Comparison of ENCODE assay signal across 13 mouse cellular contexts in genomic region chr15:25469185-25469845, GRCm38 (mm10). TPM values are rescaled to one million over a fixed set of nuclear protein-coding genes. Genes with fewer than 3 reads are reported as not detected.
DNase-seq lines count a peak whose midpoint lies in the region; ATAC-seq and TF ChIP-seq lines count a peak whose summit lies in the region.
"Had no signal": no experiment of that assay in that cellular context is flagged by ENCODE, and none has a peak within 500 bp of the region (broad histone marks: within the 10 kb centered on the region; RNA-seq: fewer than 3 reads in every experiment).

No protein-coding gene starts in this region.

- H3K4me1 ChIP-seq in kidney, embryonic 14.5 days (ENCODE audit: control insufficient read depth, insufficient read depth, low read length) = peaks cover 9% of the 10 kb centered on the region
- H3K4me1 ChIP-seq in E14TG2a.4 (replicated peaks; ENCODE audit: low read depth, low read length) = peaks cover 11% of the 10 kb centered on the region; the same call in 1 of the 2 replicates
- 0 out of 2 replicates have a peak, but pooled peaks cover 4% of the 10 kb centered on the region for H3K4me1 ChIP-seq in limb, embryonic 15.5 days
- H3K4me1 ChIP-seq: forebrain, embryonic 13.5 days; midbrain, embryonic 13.5 days had no signal

- WGBS in kidney, embryonic 14.5 days = 29% methylated on average over 16 of the region's 16 CpGs
- WGBS in limb, embryonic 15.5 days = 53% methylated on average over 16 of the region's 16 CpGs

- no peaks in the 10 kb centered on the region for H3K27me3 ChIP-seq in kidney, embryonic 14.5 days (ENCODE audit: control insufficient read depth, insufficient read depth, low read length)
- no peaks in the 10 kb centered on the region; the same call in 1 of the 2 replicates for H3K27me3 ChIP-seq in E14TG2a.4 (ENCODE audit: insufficient read depth, low read length)
- H3K27me3 ChIP-seq in limb, embryonic 15.5 days = no peaks in the 10 kb centered on the region
- H3K27me3 ChIP-seq: forebrain, embryonic 13.5 days; limb, embryonic 13.5 days; midbrain, embryonic 13.5 days had no signal

- peak overlapping the region; percentile 25; the same call in 1 of the 2 replicates for H3K4me2 ChIP-seq in kidney, embryonic 14.5 days (replicated peaks; ENCODE audit: low read depth, low read length)
- no peak overlapping the region for H3K4me2 ChIP-seq in limb, embryonic 15.5 days
- H3K4me2 ChIP-seq: forebrain, embryonic 13.5 days; limb, embryonic 13.5 days; midbrain, embryonic 13.5 days had no signal

- ATAC-seq in kidney, embryonic 14.5 days (ENCODE audit: low FRiP score, low TSS enrichment) = peak; percentile 70
- 0 out of 2 replicates have a peak, but pooled peaks have one; percentile 19 for ATAC-seq in limb, embryonic 15.5 days (ENCODE audit: insufficient number of reproducible peaks, low FRiP score, low TSS enrichment, low read depth)
- no peak for ATAC-seq in megakaryocyte progenitor cell, adult 5-6 weeks (replicated peaks; ENCODE audit: poor library complexity)
- ATAC-seq: forebrain, embryonic 13.5 days; midbrain, embryonic 13.5 days had no signal

- TF ChIP-seq CTCF in E14TG2a.4 (conservative IDR thresholded peaks at IDR 0.05; ENCODE audit: low read length) = no peak

- no peak overlapping the region for H3K27ac ChIP-seq in kidney, embryonic 14.5 days (ENCODE audit: low read depth, low read length)
- H3K27ac ChIP-seq in limb, embryonic 15.5 days = no peak overlapping the region
- H3K27ac ChIP-seq: forebrain, embryonic 13.5 days; left cerebral cortex, adult 2 months; limb, embryonic 13.5 days; midbrain, embryonic 13.5 days had no signal

- intact Hi-C loops in heart, postnatal 36 days (cut with DNase I) = no loop called here

- 0 out of 2 replicates have a peak, but pooled peaks cover 3% of the 10 kb centered on the region for H3K9me3 ChIP-seq in kidney, embryonic 14.5 days (ENCODE audit: control insufficient read depth, low read length)
- H3K9me3 ChIP-seq in E14TG2a.4 (ENCODE audit: low read length) = no peaks in the 10 kb centered on the region
- H3K9me3 ChIP-seq in limb, embryonic 15.5 days = no peaks in the 10 kb centered on the region
- H3K9me3 ChIP-seq: forebrain, embryonic 13.5 days; limb, embryonic 13.5 days; midbrain, embryonic 13.5 days had no signal

- H3K9ac ChIP-seq in kidney, embryonic 14.5 days (ENCODE audit: low read depth, low read length) = no peak overlapping the region
- no peak overlapping the region for H3K9ac ChIP-seq in limb, embryonic 15.5 days
- H3K9ac ChIP-seq: forebrain, embryonic 13.5 days; limb, embryonic 13.5 days; midbrain, embryonic 13.5 days had no signal

- DNase-seq in heart, adult 11 months = peak; percentile 53
- no peak for DNase-seq in heart, postnatal 36 days
- no peak for DNase-seq in kidney, postnatal 36 days
- DNase-seq in adrenal gland, adult 8-10 months = no peak
- DNase-seq: lung, postnatal 14 days had no signal

- H3K36me3 ChIP-seq in kidney, embryonic 14.5 days (ENCODE audit: control insufficient read depth, insufficient read depth, low read length) = no peaks in the 10 kb centered on the region
- no peaks in the 10 kb centered on the region for H3K36me3 ChIP-seq in E14TG2a.4 (ENCODE audit: insufficient read depth, low read length)
- H3K36me3 ChIP-seq in limb, embryonic 15.5 days = no peaks in the 10 kb centered on the region
- H3K36me3 ChIP-seq: limb, embryonic 13.5 days; midbrain, embryonic 13.5 days had no signal

- H3K4me3 ChIP-seq in kidney, embryonic 14.5 days (ENCODE audit: low read length) = no peak overlapping the region
- peak overlapping the region; percentile 53; the same call in 1 of the 2 replicates for H3K4me3 ChIP-seq in E14TG2a.4 (replicated peaks; ENCODE audit: low read length)
- no peak overlapping the region for H3K4me3 ChIP-seq in limb, embryonic 15.5 days
- H3K4me3 ChIP-seq: forebrain, embryonic 13.5 days; left cerebral cortex, adult 2 months; limb, embryonic 13.5 days; midbrain, embryonic 13.5 days had no signal

RNA-seq across cellular contexts. Expression of gene Basp1, which starts 55.8 kb away (rescaled TPM):
- 1 to 10 TPM; 1.3 to 1.7 TPM for total RNA-seq in heart, postnatal 36 days (2021)
- polyA plus RNA-seq in kidney, embryonic 14.5 days (2014; fragmentation: Nextera tagmentation; extraction: Ambion mirVana) = 23.4 and 46.8 TPM in 2 replicates
- polyA plus RNA-seq in limb, embryonic 15.5 days (2015; fragmentation: Nextera tagmentation; extraction: Ambion mirVana) = 34.2 and 41.9 TPM in 2 replicates
- 3.8 and 5.3 TPM in 2 replicates for total RNA-seq in megakaryocyte progenitor cell, adult 5-6 weeks (2015)
- total RNA-seq in megakaryocyte progenitor cell, adult 5-6 weeks (2017) = 3.0 and 4.7 TPM in 2 replicates
- total RNA-seq in adrenal gland, adult 8-10 months (2022) = 1 to 10 TPM; 3.1 to 4.9 (median 3.6) TPM
